Mouse (Mus musculus): ENCODE measurements around the gene Eme1.
A peak's percentile ranks its signal among the peaks of the same experiment; 100 is the strongest.

The Eme1 gene

GRCm38 (mm10) chr11:94644461-94645219, 9.1 kb downstream of the Eme1 start:
- DNase-seq, result no peak

DNA sequence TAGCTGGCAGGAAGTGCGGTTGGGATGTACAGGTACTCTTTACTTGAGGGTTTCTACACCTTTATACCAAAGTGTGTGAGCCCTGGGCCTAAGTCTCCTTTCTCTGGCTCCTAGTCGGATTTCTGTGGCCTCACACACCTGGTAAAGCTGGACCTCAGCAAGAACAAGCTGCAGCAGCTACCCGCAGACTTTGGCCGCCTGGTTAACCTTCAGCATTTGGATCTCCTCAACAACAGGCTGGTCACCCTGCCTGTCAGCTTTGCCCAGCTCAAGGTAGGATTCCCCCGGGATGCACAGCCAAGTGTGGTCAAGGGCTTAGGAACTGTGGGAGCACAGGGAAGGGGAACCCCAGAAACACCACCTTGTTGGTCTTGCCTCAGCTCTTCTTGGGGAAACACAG, 19.3 kb downstream of the Eme1 start:
- DNase-seq, result no peak

- no peak for DNase-seq
Observed at GRCm38 (mm10) chr11:94632988-94633387, 20.8 kb downstream of the Eme1 start.

GRCm38 (mm10) chr11:94631969-94632368, 21.8 kb downstream of the Eme1 start:
- no peak for DNase-seq

DNA sequence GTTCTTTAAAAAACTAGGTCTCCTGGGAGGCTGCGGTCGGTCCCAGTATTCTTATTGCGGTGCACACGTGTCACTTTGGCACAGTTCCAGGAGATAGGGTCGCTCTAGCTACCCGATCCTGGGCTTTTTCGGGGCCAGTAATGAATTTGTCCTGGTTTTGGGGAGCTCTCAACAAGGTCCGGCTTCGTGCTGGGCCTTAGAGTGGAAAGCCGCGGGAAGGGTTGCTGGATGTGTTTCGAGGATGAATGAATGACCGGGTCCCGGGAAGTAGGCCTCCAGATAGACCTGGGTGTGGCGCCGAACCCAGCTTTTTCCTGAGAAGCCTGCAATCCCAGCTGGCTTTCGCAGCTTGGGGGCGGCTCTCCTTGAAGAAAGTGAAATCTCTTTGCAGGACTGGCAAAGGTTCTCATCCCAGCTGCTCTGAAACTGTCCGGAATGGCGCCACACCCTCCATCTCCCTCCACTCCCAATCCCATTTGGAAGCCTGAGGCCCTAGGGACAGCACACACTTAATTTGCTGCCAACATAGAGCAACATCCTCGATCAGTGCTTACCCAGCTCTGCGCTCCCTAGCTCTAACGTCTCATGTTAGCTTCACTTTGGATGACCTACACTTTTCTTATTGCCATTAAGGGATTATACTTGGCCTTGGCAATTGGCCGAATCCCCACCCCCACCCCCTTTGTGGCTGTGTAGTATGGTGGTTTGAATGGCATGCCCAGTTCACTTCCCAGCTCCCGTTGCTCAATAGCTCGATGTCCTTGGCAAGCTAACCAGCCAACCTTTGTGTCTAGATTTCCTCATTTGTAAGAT, 23.4 kb downstream of the Eme1 start:
- DNase-seq, result peak; percentile 60

GRCm38 (mm10) chr11:94629884-94630198, 23.9 kb downstream of the Eme1 start:
- no peak for DNase-seq

GRCm38 (mm10) chr11:94629199-94629883, 24.4 kb downstream of the Eme1 start, which contains the start of gene Lrrc59:
TSS of gene Lrrc59 (plus strand) at chr11:94629767.
- peak; percentile 95 for DNase-seq

- no peak for DNase-seq
Observed at GRCm38 (mm10) chr11:94622162-94622561, 31.6 kb downstream of the Eme1 start.

DNA sequence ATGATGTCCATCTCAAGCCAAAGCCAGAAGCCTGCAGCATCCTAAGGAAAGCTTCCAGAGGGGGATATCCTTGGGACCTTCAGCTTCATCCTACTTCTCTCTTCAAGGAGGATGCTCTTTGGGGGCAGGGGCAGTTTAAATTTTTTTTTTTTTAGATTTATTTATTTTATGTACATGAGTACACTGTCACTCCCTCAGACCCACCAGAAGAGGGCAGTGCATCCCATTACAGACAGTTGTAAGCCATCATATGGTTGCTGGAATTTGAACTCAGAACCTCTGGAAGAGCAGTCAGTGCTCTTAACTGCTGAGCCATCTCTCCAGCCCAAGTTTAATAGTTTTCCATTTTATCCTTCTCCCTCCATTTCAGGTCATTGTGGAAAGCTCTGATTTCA, 32.3 kb downstream of the Eme1 start:
- DNase-seq, result no peak

GRCm38 (mm10) chr11:94620766-94621457, 32.9 kb downstream of the Eme1 start:
- no peak for DNase-seq

DNA sequence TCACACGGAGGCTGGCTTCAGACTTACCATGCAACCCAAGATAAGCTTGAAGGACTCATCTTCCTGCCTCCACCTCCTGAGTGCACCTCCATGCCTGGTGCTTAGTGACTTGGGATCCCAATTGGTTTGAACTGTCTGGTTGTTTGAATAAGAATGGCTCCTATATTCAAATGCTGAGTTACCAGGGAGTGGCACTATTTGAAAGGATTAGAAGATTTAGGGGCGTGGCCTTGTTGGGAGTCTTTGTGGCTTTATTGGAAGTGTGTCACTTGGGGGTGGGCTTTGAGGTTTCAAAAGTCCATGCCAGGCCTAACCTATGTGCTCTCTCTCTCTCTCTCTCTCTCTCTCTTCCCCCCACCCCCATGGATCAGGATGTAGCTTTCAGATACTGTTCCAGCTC, 36.1 kb downstream of the Eme1 start:
- no peak for DNase-seq

- no peak for DNase-seq
Observed at GRCm38 (mm10) chr11:94615494-94615893, 38.3 kb downstream of the Eme1 start.

DNA sequence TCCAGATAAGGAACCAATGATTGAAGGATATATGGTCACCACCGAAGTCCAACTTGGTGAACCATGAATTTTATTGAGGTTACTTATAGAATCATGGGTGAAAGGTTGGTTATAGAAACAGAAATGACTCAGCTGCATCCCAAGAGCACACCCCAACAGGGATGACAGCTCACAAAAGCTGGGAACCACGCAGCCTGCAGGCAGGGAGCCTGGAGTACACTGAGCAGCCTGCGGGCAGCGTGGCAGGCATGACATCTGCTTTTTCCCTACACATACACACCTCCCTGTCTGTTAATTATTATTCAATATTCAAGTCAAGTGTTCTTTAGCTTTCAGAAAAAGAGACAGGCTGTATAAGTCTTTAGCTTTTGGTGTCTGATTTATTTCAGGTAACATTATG, 39.2 kb downstream of the Eme1 start:
- no peak for DNase-seq

DNA sequence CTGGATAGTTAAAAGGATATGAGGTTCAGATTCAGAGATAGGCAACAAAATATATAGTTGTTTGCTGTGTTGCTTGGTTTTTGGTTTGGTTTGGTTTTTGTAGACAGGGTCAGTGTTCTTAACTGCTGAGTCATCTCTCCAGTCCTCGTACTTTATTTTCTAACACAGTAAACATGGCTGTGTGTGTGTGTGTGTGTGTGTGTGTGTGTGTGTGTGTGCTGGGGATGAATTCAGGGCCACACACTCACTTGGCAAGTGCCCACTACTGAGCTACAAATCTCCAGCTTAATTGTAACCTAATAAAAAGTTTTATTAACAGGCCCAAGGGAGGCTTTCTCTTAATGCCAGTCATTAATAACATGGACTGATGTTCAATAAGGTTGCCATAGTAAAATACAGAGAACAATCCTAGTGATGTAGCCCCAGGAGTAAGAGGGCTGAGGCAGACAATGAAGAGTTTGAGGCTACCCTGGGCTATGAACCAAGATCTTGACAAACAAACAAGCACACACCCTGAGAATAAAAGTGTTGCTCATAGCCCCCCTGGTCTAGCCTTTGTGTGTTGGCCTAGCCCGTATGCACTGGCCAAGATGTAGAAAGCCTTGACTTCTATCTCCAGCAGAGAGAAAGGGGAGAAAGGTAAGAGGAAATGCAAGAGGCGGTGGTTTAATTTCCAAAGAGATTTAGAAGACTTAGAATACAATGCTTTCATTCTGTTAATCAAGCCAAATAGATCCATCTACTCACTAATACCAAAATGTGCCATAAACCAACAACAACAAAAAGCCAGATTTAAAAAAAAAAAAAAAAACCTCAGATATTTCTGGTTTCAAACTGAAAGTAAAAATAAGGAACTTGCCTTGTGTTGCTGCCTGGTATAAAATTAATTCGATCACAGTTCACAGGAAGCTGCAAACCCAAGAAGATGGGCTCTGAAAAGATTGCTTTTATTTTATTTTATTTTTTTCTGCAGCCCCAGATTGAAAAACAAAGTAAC, 42.7 kb downstream of the Eme1 start:
- no peak for DNase-seq

GRCm38 (mm10) chr11:94602356-94602955, 51.3 kb downstream of the Eme1 start:
- DNase-seq, result no peak

DNA sequence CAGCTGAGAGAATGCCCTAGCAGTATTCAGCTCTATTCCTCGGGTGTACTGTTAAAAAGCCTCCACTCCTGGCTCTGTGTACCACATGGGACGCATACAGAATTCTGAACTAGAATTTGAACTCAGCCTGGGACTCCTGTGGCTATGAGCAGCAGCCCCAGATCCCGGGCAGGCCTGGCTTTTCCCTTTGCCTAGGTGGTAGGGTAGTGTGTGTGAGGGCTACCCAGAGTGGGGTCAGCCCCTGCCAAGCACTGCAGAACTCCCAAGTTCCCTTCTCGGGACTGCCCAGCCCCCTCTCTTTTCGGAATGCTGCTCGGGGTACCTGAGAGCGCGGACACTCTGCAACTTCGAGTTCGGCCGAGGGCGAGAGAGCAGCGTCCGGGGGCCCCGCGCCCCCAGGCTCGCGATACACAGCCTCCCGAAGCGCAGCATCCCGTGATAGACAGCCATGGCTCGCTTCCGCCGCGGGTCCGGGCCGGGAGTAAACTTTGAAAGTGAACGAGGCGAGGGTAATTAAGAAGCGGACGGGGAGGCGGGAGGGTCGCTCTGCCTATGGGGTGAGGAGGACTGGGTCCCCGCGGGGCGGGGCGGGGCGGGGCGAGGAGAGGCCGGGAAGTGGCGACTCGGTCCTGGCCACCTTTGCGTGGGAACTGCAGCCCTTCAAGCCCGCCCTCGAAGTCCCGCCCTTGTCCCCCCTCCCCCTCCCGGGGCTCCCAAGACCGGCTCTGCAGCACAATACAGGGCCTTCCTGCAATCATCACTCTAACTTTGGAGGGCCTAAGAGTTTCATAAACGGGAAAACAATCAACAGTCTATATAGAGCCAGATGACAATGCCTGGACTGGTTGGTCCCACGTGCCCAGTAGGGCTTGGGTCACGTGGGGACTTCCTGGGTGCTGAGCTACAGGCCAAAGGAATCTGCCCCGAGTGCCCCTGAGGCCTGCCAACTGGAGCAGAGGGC, 52.2 kb downstream of the Eme1 start, which contains the start of gene Acsf2:
TSS of gene Acsf2 (minus strand) at position 551 of the 961 bp plus-strand sequence.
- DNase-seq, result peak; percentile 90

DNA sequence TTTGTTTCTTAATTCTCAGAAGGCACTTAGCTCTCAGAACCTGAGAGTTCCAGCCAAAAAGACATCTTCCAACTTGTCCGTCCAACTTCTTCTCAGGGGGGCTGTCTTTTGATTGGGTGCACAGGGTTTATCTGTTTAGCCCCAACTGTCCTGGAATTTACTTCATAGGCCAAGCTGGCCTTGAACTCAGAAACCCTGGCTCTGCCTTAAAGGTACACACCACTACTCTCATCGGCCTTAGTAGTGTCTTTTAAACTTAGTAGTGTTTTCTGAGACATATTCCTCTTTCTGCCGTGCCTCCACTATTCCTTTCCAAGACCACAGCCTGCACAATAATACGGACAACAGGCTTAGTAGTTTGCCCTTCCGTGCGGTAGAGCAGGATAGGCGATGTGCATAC, 53.3 kb downstream of the Eme1 start:
- DNase-seq, result no peak

- no peak for DNase-seq
Observed at GRCm38 (mm10) chr11:94598437-94599120, 55.2 kb downstream of the Eme1 start.

- DNase-seq, result peak; percentile 27
Observed at GRCm38 (mm10) chr11:94597319-94597718, 56.4 kb downstream of the Eme1 start.
